Mouse (Mus musculus): ENCODE results near the gene Olfr513.

Gene Olfr513

DNA sequence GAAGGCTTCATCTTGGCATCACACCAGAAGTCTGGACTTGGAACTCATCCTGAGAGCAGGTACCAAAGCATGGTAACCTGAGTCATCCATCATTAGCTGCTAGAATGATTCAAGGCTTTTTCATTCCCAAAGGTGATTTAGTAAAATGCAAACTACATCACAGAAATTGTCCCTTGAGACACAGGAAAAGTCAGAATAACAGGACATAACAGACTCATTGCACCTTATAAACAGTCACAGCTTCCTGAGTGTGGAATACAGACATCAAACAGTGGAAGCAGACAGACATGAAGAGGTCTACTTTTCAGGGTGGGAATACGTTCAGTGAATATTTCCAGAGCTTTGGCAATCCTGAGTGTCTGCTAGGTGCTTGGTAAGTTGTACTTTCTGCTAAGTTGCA lies at the start of gene Olfr513:
Olfr513 (plus strand) TSS at position 301 of the 400 bp plus-strand sequence.
- in situ Hi-C loops (cut with MboI; ENCODE audit: low pct_unique_long_range_greater_than_20kb in 1 of 2, low sequenced_read_pairs in 2 of 2, unreplicated experiment in 1 of 2): no loop called here

DNA sequence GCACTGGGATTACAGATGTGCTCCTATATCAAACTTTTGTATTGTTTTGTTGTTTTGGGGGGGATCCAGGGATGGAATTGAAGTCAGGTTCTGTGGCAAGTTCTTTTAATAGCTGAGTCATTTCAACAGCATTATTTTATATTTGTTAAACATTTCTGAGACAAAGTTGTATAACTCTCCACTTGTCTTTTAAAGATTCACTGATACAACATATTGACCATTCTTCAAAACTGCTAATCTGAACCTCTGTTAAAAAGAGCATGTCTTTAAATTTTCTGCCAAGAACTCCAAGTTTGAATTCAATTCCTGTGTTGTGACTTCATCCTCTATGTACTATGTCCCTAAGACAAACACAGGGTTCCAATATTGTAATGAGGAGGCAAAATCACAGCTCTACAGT lies 37.8 kb upstream of the Olfr513 start, which contains the start of gene Olfr512:
Olfr512 (plus strand) TSS at position 301 of the 400 bp plus-strand sequence.
- in situ Hi-C loops (cut with MboI; ENCODE audit: low pct_unique_long_range_greater_than_20kb in 1 of 2, low sequenced_read_pairs in 2 of 2, unreplicated experiment in 1 of 2): no loop called here

DNA sequence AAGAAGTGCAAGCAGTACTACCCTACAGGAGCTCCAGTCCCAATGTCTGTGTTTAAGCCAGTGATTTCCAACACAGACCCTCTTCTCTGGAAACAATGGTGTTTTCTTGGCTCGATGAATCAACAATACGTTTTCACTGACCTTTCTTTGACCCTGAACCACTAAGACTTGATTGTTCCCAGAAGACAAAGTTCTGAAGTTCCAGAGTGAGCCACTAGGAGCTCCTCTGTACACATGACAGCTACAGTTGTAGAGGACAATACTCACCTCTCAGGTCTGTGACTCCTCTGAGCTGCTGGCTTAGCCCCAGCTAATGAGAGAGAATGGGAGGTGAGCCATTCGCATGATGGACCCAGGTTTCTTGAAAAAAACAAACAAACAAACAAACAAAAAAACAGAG lies 9.6 kb downstream of the Olfr513 start:
- in situ Hi-C loops (cut with MboI; ENCODE audit: low pct_unique_long_range_greater_than_20kb in 1 of 2, low sequenced_read_pairs in 2 of 2, unreplicated experiment in 1 of 2): no loop called here

DNA sequence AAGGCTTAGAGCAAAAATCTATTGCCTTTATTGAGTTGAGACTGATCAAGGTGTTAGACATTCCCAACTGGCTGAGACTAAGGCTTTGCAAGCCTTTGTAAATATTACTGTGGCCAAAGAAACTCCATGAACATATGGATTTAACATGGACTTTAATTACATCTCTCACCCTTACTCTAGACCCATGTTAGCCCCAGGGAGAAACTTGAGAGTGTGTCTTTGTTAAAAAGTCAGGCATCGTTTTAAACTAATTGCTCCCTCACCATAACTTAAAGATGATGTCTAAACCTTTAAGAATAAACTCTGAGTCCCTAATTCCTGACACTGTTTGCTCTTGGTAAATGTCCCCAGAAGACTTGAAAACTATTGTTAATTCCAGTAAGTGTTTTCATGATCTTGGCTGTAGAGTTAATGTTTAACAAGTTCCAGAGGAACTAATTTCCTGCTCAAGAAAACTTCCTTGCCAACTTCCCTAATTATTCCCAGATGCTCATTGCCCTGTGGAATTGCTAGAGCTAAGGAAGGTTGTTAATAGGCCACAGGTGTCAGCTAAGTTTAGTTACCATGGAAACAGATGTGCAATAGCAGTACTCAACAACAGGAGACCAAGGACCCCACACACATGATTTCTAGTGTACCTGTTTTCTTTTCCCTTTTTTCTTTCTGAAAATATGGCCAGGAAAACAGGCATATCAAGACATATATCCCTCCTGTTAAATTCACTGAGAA lies 46.6 kb downstream of the Olfr513 start:
- in situ Hi-C loops (cut with MboI; ENCODE audit: low pct_unique_long_range_greater_than_20kb in 1 of 2, low sequenced_read_pairs in 2 of 2, unreplicated experiment in 1 of 2): no loop called here

Measured in mouse embryonic stem cell (cell line).